Mouse (Mus musculus) ES-Bruce4 (cell line): ENCODE results near the gene Cmtm1. TPM values are rescaled to one million over a fixed set of nuclear protein-coding genes. Genes with fewer than 3 reads are reported as not detected.

Experiments used
- H3K27ac ChIP-seq: 2 replicates; pipeline ENCODE4 v1.5.1; 2012; ENCODE audit warnings: low read length, inconsistent platforms; ENCODE audit not compliant: insufficient read depth
- H3K27me3 ChIP-seq: 2 replicates; pipeline ENCODE4 v1.6.1; 2012; ENCODE audit warnings: mild to moderate bottlenecking, low read length, inconsistent platforms; ENCODE audit not compliant: control insufficient read depth, poor library complexity, insufficient read depth, severe bottlenecking
- H3K36me3 ChIP-seq: 2 replicates; pipeline ENCODE4 v1.6.1; 2012; ENCODE audit warnings: inconsistent platforms, mild to moderate bottlenecking, low read length, moderate library complexity; ENCODE audit not compliant: control insufficient read depth, poor library complexity, insufficient read depth, severe bottlenecking
- H3K4me1 ChIP-seq: one replicate; pipeline ENCODE4 v1.8.1; 2011; ENCODE audit warnings: low read length; ENCODE audit not compliant: control insufficient read depth, insufficient read depth
- H3K4me3 ChIP-seq: 2 replicates; pipeline ENCODE4 v1.5.1; 2011; ENCODE audit warnings: low read depth, mild to moderate bottlenecking, low read length
- H3K9ac ChIP-seq: 2 replicates; pipeline ENCODE4 v1.6.1; 2012; ENCODE audit warnings: low read depth, mild to moderate bottlenecking, inconsistent platforms; ENCODE audit not compliant: poor library complexity, severe bottlenecking
- H3K9me3 ChIP-seq: replicated peaks from 2 replicates; pipeline ENCODE4 v1.6.1; 2012; ENCODE audit warnings: mild to moderate bottlenecking, low read length, inconsistent platforms; ENCODE audit not compliant: control insufficient read depth, poor library complexity, insufficient read depth, severe bottlenecking
- CTCF ChIP-seq: IDR thresholded peaks from one replicate; pipeline ENCODE4 v1.8.1; 2011; ENCODE audit warnings: low read depth, low read length
- EP300 ChIP-seq: IDR thresholded peaks from 2 replicates; pipeline ENCODE4 v1.6.1; 2011; ENCODE audit warnings: low read depth, low read length; ENCODE audit not compliant: insufficient read depth
- POLR2A ChIP-seq: IDR thresholded peaks from one replicate; pipeline ENCODE4 v1.8.1; 2011; ENCODE audit warnings: low read length; ENCODE audit not compliant: insufficient read depth
- polyA plus RNA-seq: library from polyadenylated mRNA; stranded (reverse); fragments of >200 nt; gene quantifications from 2 replicates; pipeline ENCODE4 v1.2.4, GENCODE M21; 2011; ENCODE audit warnings: low read depth; ENCODE audit not compliant: missing spikeins, insufficient read depth, insufficient read length

The Cmtm1 gene
- polyA plus RNA-seq, 1 experiment, result not detected

- H3K4me3 ChIP-seq, result no peak overlapping the region
- no peak overlapping the region for H3K27ac ChIP-seq
- no peaks in the 10 kb centered on the region for H3K9me3 ChIP-seq
- TF ChIP-seq CTCF (peak; percentile 81), EP300 (no peak), POLR2A (no peak)
- H3K9ac ChIP-seq, result no peak overlapping the region
- H3K36me3 ChIP-seq, result peaks cover 2% of the 10 kb centered on the region
- no peaks in the 10 kb centered on the region for H3K4me1 ChIP-seq
- no peaks in the 10 kb centered on the region for H3K27me3 ChIP-seq
These were observed 56.9 kb downstream of the Cmtm1 start for GRCm38 (mm10) chr8:104253016-104253415.

GRCm38 (mm10) chr8:104251461-104251860 is 58.5 kb downstream of the Cmtm1 start:
- Histone ChIP-seq H3K9me3 (no peaks in the 10 kb centered on the region), H3K27ac (no peak overlapping the region), H3K9ac (peak overlapping the region; percentile 60), H3K27me3 (no peaks in the 10 kb centered on the region), H3K4me1 (no peaks in the 10 kb centered on the region), H3K4me3 (peak overlapping the region; percentile 95), H3K36me3 (no peaks in the 10 kb centered on the region)
- TF ChIP-seq CTCF, result no peak
- no peak for TF ChIP-seq POLR2A
- no peak for TF ChIP-seq EP300

GRCm38 (mm10) chr8:104250439-104251367 is 59.2 kb downstream of the Cmtm1 start, which contains the start of gene Cklf:
Cklf (plus strand) TSS chr8:104250861.
- H3K27me3 ChIP-seq, result no peaks in the 10 kb centered on the region

GRCm38 (mm10) chr8:104249442-104249996 is 60.4 kb downstream of the Cmtm1 start:
- Histone ChIP-seq H3K27me3 (no peaks in the 10 kb centered on the region), H3K4me1 (no peaks in the 10 kb centered on the region), H3K9me3 (no peaks in the 10 kb centered on the region), H3K9ac (no peak overlapping the region), H3K27ac (no peak overlapping the region), H3K4me3 (no peak overlapping the region), H3K36me3 (no peaks in the 10 kb centered on the region)
- TF ChIP-seq POLR2A (no peak), EP300 (no peak), CTCF (no peak)

More at GRCm38 (mm10) chr8:104250439-104251367, 59.2 kb downstream of the Cmtm1 start, which contains the start of gene Cklf:
- Histone ChIP-seq H3K9ac (peak within 1 kb of the TSS; percentile 60), H3K4me1 (no peaks in the 10 kb centered on the region), H3K4me3 (peak within 1 kb of the TSS; percentile 95), H3K9me3 (no peaks in the 10 kb centered on the region), H3K36me3 (no peaks in the 10 kb centered on the region), H3K27ac (peak within 1 kb of the TSS; percentile 60)
- 0 out of 2 replicates have a peak, but pooled peaks have one; percentile 5 for TF ChIP-seq EP300
- TF ChIP-seq POLR2A, result peak; percentile 96
- no peak for TF ChIP-seq CTCF

GRCm38 (mm10) chr8:104248276-104248675 is 61.7 kb downstream of the Cmtm1 start, which contains the start of gene Tk2:
Tk2 (minus strand) TSS chr8:104248558.
- Histone ChIP-seq H3K9ac (peak within 1 kb of the TSS; percentile 84), H3K27ac (no peak within 1 kb of the TSS), H3K36me3 (no peaks in the 10 kb centered on the region)

More at GRCm38 (mm10) chr8:104248276-104248675, 61.7 kb downstream of the Cmtm1 start, which contains the start of gene Tk2:
- Histone ChIP-seq H3K9me3 (no peaks in the 10 kb centered on the region), H3K4me1 (no peaks in the 10 kb centered on the region), H3K27me3 (no peaks in the 10 kb centered on the region), H3K4me3 (peak within 1 kb of the TSS; percentile 81)
- TF ChIP-seq EP300, result no peak
- TF ChIP-seq POLR2A, result peak; percentile 32
- TF ChIP-seq CTCF, result no peak
